Mouse (Mus musculus) ES-E14 (cell line): ENCODE measurements at regions not wholly inside any gene's neighbourhood (a gene's known extent, or its start where the extent isn't known, plus 50 kb on each side); places are given as distances from the start of the nearest gene placed in this dataset.

Experiments used
- MAFK ChIP-seq: IDR thresholded peaks from 2 replicates; pipeline ENCODE4 v1.6.1; 2014; ENCODE audit warnings: mild to moderate bottlenecking, low read depth, low read length, inconsistent platforms; ENCODE audit not compliant: insufficient read depth
- ZC3H11A ChIP-seq: IDR thresholded peaks from 2 replicates; pipeline ENCODE4 v1.6.1; 2012; ENCODE audit warnings: low read depth, mild to moderate bottlenecking, inconsistent platforms, low read length, borderline replicate concordance

- TF ChIP-seq ZC3H11A (no peak), MAFK (no peak)
Measured at GRCm38 (mm10) chr5:126104883-126105282, 573.3 kb downstream of the Tmem132b start.
